Mouse (Mus musculus) hindbrain, embryonic 14.5 days (tissue): Measurements from ENCODE around the gene H2afz. TPM values are rescaled to one million over a fixed set of nuclear protein-coding genes. Genes with fewer than 3 reads are reported as not detected.

Experiments
- ATAC-seq: fragments of 200-750 bp; cut with Nextera tagmentation; 2 replicates; pipeline ENCODE4 v1.8.0; 2017; ENCODE audit warnings: moderate number of reproducible peaks, mild to moderate bottlenecking, moderate TSS enrichment, moderate library complexity; ENCODE audit not compliant: low FRiP score
- DNase-seq: peaks from one replicate; pipeline ENCODE4 v3.0.0-alpha.2; 2015; ENCODE audit warnings: low spot score
- H3K27ac ChIP-seq: fragments of 300-500 bp; sonication (generic); 2 replicates; pipeline ENCODE4 v1.5.1; 2014; ENCODE audit warnings: mild to moderate bottlenecking, moderate library complexity
- H3K27me3 ChIP-seq: fragments of 300-500 bp; sonication (generic); 2 replicates; pipeline ENCODE4 v1.6.1; 2014; ENCODE audit warnings: mild to moderate bottlenecking, low read length, mixed read lengths; ENCODE audit not compliant: control insufficient read depth, insufficient read depth
- H3K36me3 ChIP-seq: fragments of 300-500 bp; sonication (generic); replicated peaks from 2 replicates; pipeline ENCODE4 v1.6.1; 2014; ENCODE audit not compliant: control insufficient read depth, insufficient read depth
- H3K4me1 ChIP-seq: fragments of 300-500 bp; sonication (generic); replicated peaks from 2 replicates; pipeline ENCODE4 v1.6.1; 2014; ENCODE audit warnings: antibody characterized with exemption, low read length, mixed read lengths; ENCODE audit not compliant: control insufficient read depth, insufficient read depth
- H3K4me2 ChIP-seq: fragments of 300-500 bp; sonication (generic); replicated peaks from 2 replicates; pipeline ENCODE4 v1.6.1; 2014; ENCODE audit warnings: mild to moderate bottlenecking, moderate library complexity
- H3K4me3 ChIP-seq: fragments of 300-500 bp; sonication (generic); replicated peaks from 2 replicates; pipeline ENCODE4 v1.5.1; 2014; ENCODE audit warnings: mild to moderate bottlenecking, low read length
- H3K9ac ChIP-seq: fragments of 300-500 bp; sonication (generic); 2 replicates; pipeline ENCODE4 v1.6.1; 2014
- H3K9me3 ChIP-seq: fragments of 300-500 bp; sonication (generic); 2 replicates; pipeline ENCODE4 v1.6.1; 2016; ENCODE audit warnings: low read length; ENCODE audit not compliant: control insufficient read depth
- WGBS: fragments of 180-500 bp; shearing (Covaris S2); extraction: QIAGEN DNeasy Blood & Tissue Kit; methylation state at CpG from one replicate; pipeline ENCODE4 v1.1.7; 2014; 5-methylcytosine and 5-hydroxymethylcytosine counted together
- polyA plus RNA-seq: library from polyadenylated mRNA; unstranded; fragments of >200 nt; fragmentation: Nextera tagmentation; extraction: Ambion mirVana; gene quantifications from 2 replicates; pipeline ENCODE4 v1.2.1, GENCODE M21; 2014

H2afz gene
- polyA plus RNA-seq, 1 experiment from 2014 or later = 748 TPM

- no peaks in the 10 kb centered on the region for H3K27me3 ChIP-seq
- no peak for ATAC-seq
- H3K4me1 ChIP-seq = peaks cover 18% of the 10 kb centered on the region
- peaks cover 6% of the 10 kb centered on the region for H3K36me3 ChIP-seq
- H3K9ac ChIP-seq = no peak overlapping the region
- H3K4me2 ChIP-seq = peak overlapping the region; percentile 86
- no peaks in the 10 kb centered on the region for H3K9me3 ChIP-seq
- 0 out of 2 replicates have a peak overlapping the region, but pooled peaks have one; percentile 4 for H3K4me3 ChIP-seq
- H3K27ac ChIP-seq = no peak overlapping the region
- no peak for DNase-seq
- 89% methylated on average over 9 of the region's 9 CpGs for WGBS
These were observed 5.1 kb downstream of the H2afz start for GRCm38 (mm10) chr3:137869395-137869794.

GRCm38 (mm10) chr3:137879313-137879712, 15.0 kb downstream of the H2afz start:
- Histone ChIP-seq H3K4me1 (no peaks in the 10 kb centered on the region), H3K27ac (no peak overlapping the region), H3K9me3 (no peaks in the 10 kb centered on the region), H3K27me3 (no peaks in the 10 kb centered on the region), H3K4me2 (no peak overlapping the region), H3K9ac (no peak overlapping the region), H3K4me3 (no peak overlapping the region), H3K36me3 (no peaks in the 10 kb centered on the region)
- DNase-seq (no peak), ATAC-seq (no peak)
- 78% methylated on average over 3 of the region's 3 CpGs for WGBS

- Histone ChIP-seq H3K9me3 (no peaks in the 10 kb centered on the region), H3K4me1 (no peaks in the 10 kb centered on the region), H3K4me2 (no peak overlapping the region), H3K9ac (no peak overlapping the region), H3K27ac (no peak overlapping the region), H3K4me3 (no peak overlapping the region), H3K27me3 (no peaks in the 10 kb centered on the region), H3K36me3 (no peaks in the 10 kb centered on the region)
- WGBS = 80% methylated on average over 4 of the region's 4 CpGs
- no peak for DNase-seq
- no peak for ATAC-seq
These were observed 15.9 kb downstream of the H2afz start for GRCm38 (mm10) chr3:137880109-137880748.

GRCm38 (mm10) chr3:137881093-137881492, 16.8 kb downstream of the H2afz start:
- Histone ChIP-seq H3K9ac (no peak overlapping the region), H3K27me3 (no peaks in the 10 kb centered on the region), H3K4me3 (no peak overlapping the region), H3K27ac (no peak overlapping the region), H3K9me3 (no peaks in the 10 kb centered on the region), H3K4me2 (no peak overlapping the region), H3K36me3 (no peaks in the 10 kb centered on the region), H3K4me1 (no peaks in the 10 kb centered on the region)
- ATAC-seq = no peak
- WGBS = 90% methylated on average over 5 of the region's 5 CpGs
- DNase-seq = no peak

GRCm38 (mm10) chr3:137887961-137888360, 23.7 kb downstream of the H2afz start:
- Histone ChIP-seq H3K27me3 (no peaks in the 10 kb centered on the region), H3K4me1 (no peaks in the 10 kb centered on the region), H3K9ac (no peak overlapping the region), H3K36me3 (no peaks in the 10 kb centered on the region; the same call in 1 of the 2 replicates), H3K4me2 (no peak overlapping the region), H3K4me3 (no peak overlapping the region), H3K27ac (no peak overlapping the region), H3K9me3 (no peaks in the 10 kb centered on the region)
- WGBS = 62% methylated on average over 7 of the region's 7 CpGs
- ATAC-seq (no peak), DNase-seq (no peak)

GRCm38 (mm10) chr3:137891089-137891488, 26.8 kb downstream of the H2afz start:
- WGBS = 77% methylated on average over 3 of the region's 3 CpGs
- Histone ChIP-seq H3K4me1 (no peaks in the 10 kb centered on the region), H3K4me3 (no peak overlapping the region), H3K9me3 (no peaks in the 10 kb centered on the region), H3K36me3 (peaks cover 10% of the 10 kb centered on the region), H3K9ac (no peak overlapping the region), H3K27ac (no peak overlapping the region), H3K4me2 (no peak overlapping the region), H3K27me3 (no peaks in the 10 kb centered on the region)
- ATAC-seq (no peak), DNase-seq (no peak)

- ATAC-seq (no peak), DNase-seq (no peak)
- no peak overlapping the region for H3K4me2 ChIP-seq
- H3K4me1 ChIP-seq = no peaks in the 10 kb centered on the region
- H3K4me3 ChIP-seq = no peak overlapping the region
- peaks cover 10% of the 10 kb centered on the region for H3K36me3 ChIP-seq
- no peak overlapping the region for H3K9ac ChIP-seq
- no peaks in the 10 kb centered on the region for H3K27me3 ChIP-seq
- H3K9me3 ChIP-seq = no peaks in the 10 kb centered on the region
- 94% methylated on average over 4 of the region's 4 CpGs for whole genome bisulfite sequencing
- H3K27ac ChIP-seq = no peak overlapping the region
These were observed 27.8 kb downstream of the H2afz start for GRCm38 (mm10) chr3:137892118-137892517.

- 87% methylated on average over 4 of the region's 4 CpGs for WGBS
- Histone ChIP-seq H3K4me1 (no peaks in the 10 kb centered on the region), H3K4me3 (no peak overlapping the region), H3K9ac (no peak overlapping the region), H3K36me3 (peaks cover 17% of the 10 kb centered on the region), H3K27ac (no peak overlapping the region), H3K9me3 (no peaks in the 10 kb centered on the region), H3K4me2 (no peak overlapping the region), H3K27me3 (no peaks in the 10 kb centered on the region)
- DNase-seq (no peak), ATAC-seq (no peak)
These were observed 29.5 kb downstream of the H2afz start for GRCm38 (mm10) chr3:137893789-137894188.

GRCm38 (mm10) chr3:137895196-137895595, 30.9 kb downstream of the H2afz start:
- ATAC-seq = no peak
- no peak overlapping the region for H3K9ac ChIP-seq
- H3K27ac ChIP-seq = no peak overlapping the region
- H3K9me3 ChIP-seq = no peaks in the 10 kb centered on the region
- no peaks in the 10 kb centered on the region for H3K27me3 ChIP-seq
- WGBS = 90% methylated on average over 3 of the region's 3 CpGs
- H3K36me3 ChIP-seq = peaks cover 17% of the 10 kb centered on the region
- H3K4me1 ChIP-seq = no peaks in the 10 kb centered on the region
- H3K4me2 ChIP-seq = no peak overlapping the region
- no peak for DNase-seq
- H3K4me3 ChIP-seq = no peak overlapping the region

GRCm38 (mm10) chr3:137896386-137896785, 32.1 kb downstream of the H2afz start:
- H3K9ac ChIP-seq = no peak overlapping the region
- no peak for DNase-seq
- H3K4me1 ChIP-seq = no peaks in the 10 kb centered on the region
- H3K4me2 ChIP-seq = no peak overlapping the region
- no peak for ATAC-seq
- WGBS = 69% methylated on average over 4 of the region's 4 CpGs
- H3K27ac ChIP-seq = no peak overlapping the region
- H3K36me3 ChIP-seq = peaks cover 19% of the 10 kb centered on the region
- no peaks in the 10 kb centered on the region for H3K9me3 ChIP-seq
- no peak overlapping the region for H3K4me3 ChIP-seq
- no peaks in the 10 kb centered on the region for H3K27me3 ChIP-seq
